Mouse (Mus musculus): ENCODE results near the gene Adamts2. TPM values are rescaled to one million over a fixed set of nuclear protein-coding genes. Genes with fewer than 3 reads are reported as not detected.
A peak's percentile ranks its signal among the peaks of the same experiment; 100 is the strongest.

Adamts2 gene
- polyA plus RNA-seq, 1 experiment from 2014 or later, result 2.3 TPM

GRCm38 (mm10) chr11:50720856-50721550, 119.1 kb downstream of the Adamts2 start:
- no peak overlapping the region for H3K27ac ChIP-seq (ENCODE audit: low read depth)
- H3K27me3 ChIP-seq (ENCODE audit: insufficient read depth, low read length), result no peaks in the 10 kb centered on the region
- WGBS (ENCODE audit: insufficient replicate concordance), result 47% methylated on average over 12 of the region's 12 CpGs
- no peaks in the 10 kb centered on the region for H3K4me1 ChIP-seq (ENCODE audit: insufficient read depth)
- H3K9ac ChIP-seq (replicated peaks), result no peak overlapping the region
- no peak for ATAC-seq
- TF ChIP-seq EP300 (IDR thresholded peaks at IDR 0.05; ENCODE audit: low read depth) (no peak), CTCF (IDR thresholded peaks at IDR 0.05; ENCODE audit: low read depth) (0 out of 2 replicates have a peak, but pooled peaks have one; percentile 12)
- peak; percentile 44 for DNase-seq
- H3K36me3 ChIP-seq (replicated peaks; ENCODE audit: insufficient read depth, low read length), result no peaks in the 10 kb centered on the region
- H3K9me3 ChIP-seq (ENCODE audit: low read length), result no peaks in the 10 kb centered on the region
- no peak overlapping the region for H3K4me3 ChIP-seq (ENCODE audit: low read depth, low read length)
- H3K4me2 ChIP-seq (ENCODE audit: low read depth, low read length), result no peak overlapping the region

- Histone ChIP-seq H3K4me2 (ENCODE audit: low read depth, low read length) (no peak overlapping the region), H3K27me3 (ENCODE audit: insufficient read depth, low read length) (no peaks in the 10 kb centered on the region), H3K9ac (replicated peaks) (no peak overlapping the region), H3K9me3 (ENCODE audit: low read length) (no peaks in the 10 kb centered on the region), H3K27ac (ENCODE audit: low read depth) (no peak overlapping the region), H3K4me3 (ENCODE audit: low read depth, low read length) (no peak overlapping the region), H3K36me3 (replicated peaks; ENCODE audit: insufficient read depth, low read length) (no peaks in the 10 kb centered on the region), H3K4me1 (ENCODE audit: insufficient read depth) (no peaks in the 10 kb centered on the region)
- no peak for TF ChIP-seq CTCF (IDR thresholded peaks at IDR 0.05; ENCODE audit: low read depth)
- WGBS (ENCODE audit: insufficient replicate concordance), result 71% methylated on average over 4 of the region's 4 CpGs
- ATAC-seq (no peak), DNase-seq (no peak)
These were observed 123.7 kb downstream of the Adamts2 start for GRCm38 (mm10) chr11:50725595-50725994.

GRCm38 (mm10) chr11:50726035-50726434, 124.2 kb downstream of the Adamts2 start:
- WGBS (ENCODE audit: insufficient replicate concordance), result 54% methylated on average over 5 of the region's 5 CpGs
- H3K4me1 ChIP-seq (ENCODE audit: insufficient read depth), result no peaks in the 10 kb centered on the region
- TF ChIP-seq EP300 (IDR thresholded peaks at IDR 0.05; ENCODE audit: low read depth), result no peak
- TF ChIP-seq CTCF (IDR thresholded peaks at IDR 0.05; ENCODE audit: low read depth), result no peak
- ATAC-seq, result no peak
- H3K27ac ChIP-seq (ENCODE audit: low read depth), result no peak overlapping the region
- DNase-seq, result no peak
- H3K36me3 ChIP-seq (replicated peaks; ENCODE audit: insufficient read depth, low read length), result no peaks in the 10 kb centered on the region
- no peak overlapping the region for H3K4me2 ChIP-seq (ENCODE audit: low read depth, low read length)
- no peaks in the 10 kb centered on the region for H3K27me3 ChIP-seq (ENCODE audit: insufficient read depth, low read length)
- H3K9me3 ChIP-seq (ENCODE audit: low read length), result no peaks in the 10 kb centered on the region
- no peak overlapping the region for H3K9ac ChIP-seq (replicated peaks)
- H3K4me3 ChIP-seq (ENCODE audit: low read depth, low read length), result no peak overlapping the region

- Histone ChIP-seq H3K9ac (replicated peaks) (no peak overlapping the region), H3K27me3 (ENCODE audit: insufficient read depth, low read length) (no peaks in the 10 kb centered on the region), H3K4me3 (ENCODE audit: low read depth, low read length) (no peak overlapping the region), H3K4me1 (ENCODE audit: insufficient read depth) (peaks cover 2% of the 10 kb centered on the region; the same call in 1 of the 2 replicates), H3K36me3 (replicated peaks; ENCODE audit: insufficient read depth, low read length) (no peaks in the 10 kb centered on the region), H3K27ac (ENCODE audit: low read depth) (no peak overlapping the region), H3K9me3 (ENCODE audit: low read length) (no peaks in the 10 kb centered on the region), H3K4me2 (ENCODE audit: low read depth, low read length) (no peak overlapping the region)
- TF ChIP-seq CTCF (IDR thresholded peaks at IDR 0.05; ENCODE audit: low read depth), result no peak
- TF ChIP-seq EP300 (IDR thresholded peaks at IDR 0.05; ENCODE audit: low read depth), result 0 out of 2 replicates have a peak, but pooled peaks have one; percentile 25
- peak; percentile 74 for DNase-seq
- peak; percentile 84 for ATAC-seq
- whole genome bisulfite sequencing (ENCODE audit: insufficient replicate concordance), result 50% methylated on average over 3 of the region's 3 CpGs
These were observed 131.3 kb downstream of the Adamts2 start for GRCm38 (mm10) chr11:50733146-50733545.

DNA sequence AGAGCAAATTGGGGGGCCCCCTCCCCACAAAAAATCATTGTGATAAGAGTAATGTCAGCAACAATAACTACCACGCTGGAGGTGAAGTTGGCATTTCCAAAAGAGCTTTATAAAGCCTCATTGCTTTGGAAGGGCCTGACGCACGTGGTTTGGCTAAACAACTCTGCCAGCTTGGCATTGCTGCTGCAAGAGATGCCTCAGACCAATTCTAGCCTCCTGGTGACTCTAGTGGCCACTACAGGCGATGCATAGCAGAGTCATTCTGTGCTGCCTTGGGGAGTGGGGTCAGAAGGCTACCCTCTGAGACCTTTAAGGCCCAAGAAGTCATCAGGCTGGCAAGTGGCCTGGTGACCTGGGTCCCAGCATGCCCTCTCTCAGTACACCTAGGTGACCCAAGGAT, 132.2 kb downstream of the Adamts2 start:
- no peak for ATAC-seq
- Histone ChIP-seq H3K9me3 (ENCODE audit: low read length) (no peaks in the 10 kb centered on the region), H3K4me1 (ENCODE audit: insufficient read depth) (peaks cover 2% of the 10 kb centered on the region; the same call in 1 of the 2 replicates), H3K27me3 (ENCODE audit: insufficient read depth, low read length) (no peaks in the 10 kb centered on the region), H3K27ac (ENCODE audit: low read depth) (no peak overlapping the region), H3K4me3 (ENCODE audit: low read depth, low read length) (no peak overlapping the region), H3K36me3 (replicated peaks; ENCODE audit: insufficient read depth, low read length) (no peaks in the 10 kb centered on the region), H3K9ac (replicated peaks) (no peak overlapping the region), H3K4me2 (ENCODE audit: low read depth, low read length) (no peak overlapping the region)
- no peak for DNase-seq
- 74% methylated on average over 4 of the region's 4 CpGs for WGBS (ENCODE audit: insufficient replicate concordance)
- TF ChIP-seq CTCF (IDR thresholded peaks at IDR 0.05; ENCODE audit: low read depth), result 0 out of 2 replicates have a peak, but pooled peaks have one; percentile 2
- no peak for TF ChIP-seq EP300 (IDR thresholded peaks at IDR 0.05; ENCODE audit: low read depth)

GRCm38 (mm10) chr11:50736548-50736947, 134.7 kb downstream of the Adamts2 start:
- ATAC-seq (no peak), DNase-seq (no peak)
- no peaks in the 10 kb centered on the region for H3K27me3 ChIP-seq (ENCODE audit: insufficient read depth, low read length)
- H3K4me3 ChIP-seq (ENCODE audit: low read depth, low read length), result no peak overlapping the region
- no peak overlapping the region for H3K9ac ChIP-seq (replicated peaks)
- no peak overlapping the region for H3K4me2 ChIP-seq (ENCODE audit: low read depth, low read length)
- H3K36me3 ChIP-seq (replicated peaks; ENCODE audit: insufficient read depth, low read length), result no peaks in the 10 kb centered on the region
- peaks cover 2% of the 10 kb centered on the region; the same call in 1 of the 2 replicates for H3K4me1 ChIP-seq (ENCODE audit: insufficient read depth)
- no peaks in the 10 kb centered on the region for H3K9me3 ChIP-seq (ENCODE audit: low read length)
- WGBS (ENCODE audit: insufficient replicate concordance), result 89% methylated on average over 1 of the region's 1 CpGs
- TF ChIP-seq EP300 (IDR thresholded peaks at IDR 0.05; ENCODE audit: low read depth) (no peak), CTCF (IDR thresholded peaks at IDR 0.05; ENCODE audit: low read depth) (no peak)
- no peak overlapping the region for H3K27ac ChIP-seq (ENCODE audit: low read depth)

Measured in liver, postnatal 0 days (tissue).